Mouse (Mus musculus) cerebellum, adult 8-10 months (tissue): ENCODE measurements around the gene Reln.

Experiments
- DNase-seq: peaks from one replicate; pipeline ENCODE4 v3.0.0; 2022

Gene Reln

GRCm38 (mm10) chr5:22208311-22209021 is 136.0 kb downstream of the Reln start:
- peak; percentile 28 for DNase-seq

GRCm38 (mm10) chr5:22197926-22198325 is 146.6 kb downstream of the Reln start:
- DNase-seq: no peak

- no peak for DNase-seq
These were observed 147.6 kb downstream of the Reln start for GRCm38 (mm10) chr5:22196891-22197290.

GRCm38 (mm10) chr5:22196476-22196875 is 148.0 kb downstream of the Reln start:
- no peak for DNase-seq

GRCm38 (mm10) chr5:22195352-22195941 is 149.1 kb downstream of the Reln start:
- DNase-seq: no peak

- no peak for DNase-seq
These were observed 152.7 kb downstream of the Reln start for GRCm38 (mm10) chr5:22191784-22192183.

- DNase-seq: no peak
These were observed 154.2 kb downstream of the Reln start for GRCm38 (mm10) chr5:22190333-22190732.

GRCm38 (mm10) chr5:22187599-22187998 is 156.9 kb downstream of the Reln start:
- DNase-seq: no peak

GRCm38 (mm10) chr5:22176480-22176879 is 168.0 kb downstream of the Reln start:
- no peak for DNase-seq

- no peak for DNase-seq
These were observed 173.2 kb downstream of the Reln start for GRCm38 (mm10) chr5:22171336-22171735.

GRCm38 (mm10) chr5:22164060-22164934 is 180.2 kb downstream of the Reln start:
- no peak for DNase-seq

GRCm38 (mm10) chr5:22160935-22161334 is 183.6 kb downstream of the Reln start:
- DNase-seq: no peak

GRCm38 (mm10) chr5:22158754-22159153 is 185.7 kb downstream of the Reln start:
- DNase-seq: no peak

GRCm38 (mm10) chr5:22153601-22154000 is 190.9 kb downstream of the Reln start:
- peak; percentile 77 for DNase-seq

- DNase-seq: no peak
These were observed 202.7 kb downstream of the Reln start for GRCm38 (mm10) chr5:22141821-22142220.

GRCm38 (mm10) chr5:22139015-22139414 is 205.5 kb downstream of the Reln start:
- no peak for DNase-seq

GRCm38 (mm10) chr5:22134402-22134801 is 210.1 kb downstream of the Reln start:
- no peak for DNase-seq

- DNase-seq: no peak
These were observed 212.6 kb downstream of the Reln start for GRCm38 (mm10) chr5:22131730-22132522.

GRCm38 (mm10) chr5:22127583-22127982 is 216.9 kb downstream of the Reln start:
- peak; percentile 73 for DNase-seq

GRCm38 (mm10) chr5:22119296-22119695 is 225.2 kb downstream of the Reln start:
- peak; percentile 53 for DNase-seq

- peak; percentile 65 for DNase-seq
These were observed 226.0 kb downstream of the Reln start for GRCm38 (mm10) chr5:22118456-22118855.

GRCm38 (mm10) chr5:22116922-22117321 is 227.6 kb downstream of the Reln start:
- no peak for DNase-seq
